In genomic region chr7:109508034-109508433, GRCm38 (mm10) we compare ENCODE assay signal across 14 mouse cellular contexts. TPM values are rescaled to one million over a fixed set of nuclear protein-coding genes. Genes with fewer than 3 reads are reported as not detected.
DNase-seq lines count a peak whose midpoint lies in the region; ATAC-seq and TF ChIP-seq lines count a peak whose summit lies in the region.
"Had no signal": no experiment of that assay in that cellular context is flagged by ENCODE, and none has a peak within 500 bp of the region (broad histone marks: within the 10 kb centered on the region; RNA-seq: fewer than 3 reads in every experiment).

TSS of gene Trim66 (minus strand) at chr7:109508134.

- H3K9ac ChIP-seq in CH12.LX (ENCODE audit: insufficient read depth, low read depth): peak within 1 kb of the TSS; percentile 35; the same call in 1 of the 2 replicates
- 0 out of 2 replicates have a peak within 1 kb of the TSS, but pooled peaks have one; percentile 1 for H3K9ac ChIP-seq in midbrain, embryonic 11.5 days (ENCODE audit: low read length)
- no peak within 1 kb of the TSS for H3K9ac ChIP-seq in intestine, embryonic 15.5 days

- H3K9me3 ChIP-seq in heart, embryonic 10.5 days: no peaks in the 10 kb centered on the region
- no peaks in the 10 kb centered on the region for H3K9me3 ChIP-seq in CH12.LX (replicated peaks; ENCODE audit: low read length)
- H3K9me3 ChIP-seq in hindbrain, embryonic 10.5 days: no peaks in the 10 kb centered on the region
- no peaks in the 10 kb centered on the region for H3K9me3 ChIP-seq in midbrain, embryonic 11.5 days (ENCODE audit: control insufficient read depth, low read length)
- no peaks in the 10 kb centered on the region for H3K9me3 ChIP-seq in intestine, embryonic 15.5 days

- H3K4me3 ChIP-seq in heart, embryonic 10.5 days: peak within 1 kb of the TSS; percentile 18; the same call in 1 of the 2 replicates
- H3K4me3 ChIP-seq in CH12.LX (replicated peaks in 1 of 3; ENCODE audit: low read depth in 2 of 3, low read length in 2 of 3, poor library complexity in 1 of 3): no peak within 1 kb of the TSS
- peak within 1 kb of the TSS; percentile 10; the same call in 1 of the 2 replicates for H3K4me3 ChIP-seq in hindbrain, embryonic 10.5 days
- no peak within 1 kb of the TSS for H3K4me3 ChIP-seq in midbrain, embryonic 11.5 days (ENCODE audit: low read depth, low read length)
- H3K4me3 ChIP-seq in intestine, embryonic 15.5 days (replicated peaks): no peak within 1 kb of the TSS

- ATAC-seq in midbrain, embryonic 11.5 days (ENCODE audit: low FRiP score): no peak
- no peak for ATAC-seq in intestine, embryonic 15.5 days

- H3K27ac ChIP-seq in heart, embryonic 10.5 days: no peak within 1 kb of the TSS
- H3K27ac ChIP-seq in CH12.LX (ENCODE audit: insufficient read depth, low read depth): no peak within 1 kb of the TSS
- H3K27ac ChIP-seq in hindbrain, embryonic 10.5 days: peak within 1 kb of the TSS; percentile 45; the same call in 1 of the 2 replicates
- H3K27ac ChIP-seq in midbrain, embryonic 11.5 days (ENCODE audit: low read depth, low read length): no peak within 1 kb of the TSS
- H3K27ac ChIP-seq in intestine, embryonic 15.5 days: no peak within 1 kb of the TSS

- H3K36me3 ChIP-seq in heart, embryonic 10.5 days: no peaks in the 10 kb centered on the region
- no peaks in the 10 kb centered on the region for H3K36me3 ChIP-seq in CH12.LX (replicated peaks in 1 of 2; ENCODE audit: control insufficient read depth in 1 of 2, insufficient read depth in 1 of 2, low read length in 1 of 2)
- H3K36me3 ChIP-seq in hindbrain, embryonic 10.5 days: no peaks in the 10 kb centered on the region
- no peaks in the 10 kb centered on the region for H3K36me3 ChIP-seq in midbrain, embryonic 11.5 days (ENCODE audit: control insufficient read depth, insufficient read depth, low read length)
- H3K36me3 ChIP-seq in intestine, embryonic 15.5 days: no peaks in the 10 kb centered on the region

- DNase-seq in heart, embryonic 10.5 days (ENCODE audit: low spot score): no peak
- no peak for DNase-seq in heart, postnatal 25 days (ENCODE audit: low spot score)
- DNase-seq in CH12.LX (ENCODE audit: extremely low read depth): no peak
- DNase-seq in hindbrain, embryonic 10.5 days (ENCODE audit: low spot score): no peak
- no peak for DNase-seq in midbrain, embryonic 11.5 days (ENCODE audit: low spot score, missing footprints)
- no peak for DNase-seq in cerebellum, adult 9-10 months
- DNase-seq in gastrocnemius, postnatal 36 days: no peak
- DNase-seq: gastrocnemius, postnatal 14 days; kidney, adult 11 months; kidney, postnatal 36 days; liver; thymus, postnatal 25 days had no signal

- H3K27me3 ChIP-seq in heart, embryonic 10.5 days (ENCODE audit: insufficient read depth, poor library complexity, severe bottlenecking): peaks cover 5% of the 10 kb centered on the region; the same call in 1 of the 2 replicates
- no peaks in the 10 kb centered on the region for H3K27me3 ChIP-seq in CH12.LX (replicated peaks)
- H3K27me3 ChIP-seq in hindbrain, embryonic 10.5 days (ENCODE audit: insufficient read depth, poor library complexity, severe bottlenecking): no peaks in the 10 kb centered on the region
- no peaks in the 10 kb centered on the region for H3K27me3 ChIP-seq in midbrain, embryonic 11.5 days (ENCODE audit: control insufficient read depth, insufficient read depth, low read length)
- H3K27me3 ChIP-seq in intestine, embryonic 15.5 days (replicated peaks): no peaks in the 10 kb centered on the region

- peak within 1 kb of the TSS; percentile 77 for H3K4me2 ChIP-seq in CH12.LX (ENCODE audit: insufficient read depth, low read depth, poor library complexity, severe bottlenecking)
- 0 out of 2 replicates have a peak within 1 kb of the TSS, but pooled peaks have one; percentile 7 for H3K4me2 ChIP-seq in midbrain, embryonic 11.5 days
- no peak within 1 kb of the TSS for H3K4me2 ChIP-seq in intestine, embryonic 15.5 days (replicated peaks)

- no peak for TF ChIP-seq POLR2A in CH12.LX (IDR thresholded peaks at IDR 0.05; ENCODE audit: low read depth, low read length)

- intact Hi-C loops in heart, postnatal 25 days (cut with DNase I): no loop called here
- intact Hi-C loops in gastrocnemius, postnatal 36 days (cut with DNase I): no loop called here

- 82% methylated on average over 4 of the region's 4 CpGs for WGBS in heart, embryonic 10.5 days
- WGBS in hindbrain, embryonic 10.5 days: 82% methylated on average over 4 of the region's 4 CpGs
- WGBS in midbrain, embryonic 11.5 days: 80% methylated on average over 4 of the region's 4 CpGs
- 86% methylated on average over 4 of the region's 4 CpGs for WGBS in intestine, embryonic 15.5 days

- H3K79me2 ChIP-seq in CH12.LX (replicated peaks; ENCODE audit: control insufficient read depth, extremely low read depth, insufficient read depth, poor library complexity, severe bottlenecking): no peaks in the 10 kb centered on the region

- dilution Hi-C loops in CH12.LX (cut with MboI; ENCODE audit: extremely low pct_ligation_motif_present, extremely low pct_unique_long_range_greater_than_20kb, low sequenced_read_pairs): no loop called here

- TF ChIP-seq CTCF in CH12.LX (conservative IDR thresholded peaks at IDR 0.05 in 1 of 2, IDR thresholded peaks at IDR 0.05 in 1 of 2; ENCODE audit: low read depth in 2 of 2, low read length in 2 of 2): no peak

- TF ChIP-seq EP300 in CH12.LX (IDR thresholded peaks at IDR 0.05; ENCODE audit: low read length): no peak

- TF ChIP-seq RAD21 in CH12.LX (IDR thresholded peaks at IDR 0.05; ENCODE audit: low read depth, low read length): no peak

- H3K4me1 ChIP-seq in heart, embryonic 10.5 days: peaks cover 8% of the 10 kb centered on the region
- peaks cover 4 to 31% of the 10 kb centered on the region in 2 experiments; a peak in 3 of 4 replicates for H3K4me1 ChIP-seq in CH12.LX (ENCODE audit: control insufficient read depth in 1 of 2, insufficient read depth in 2 of 2)
- H3K4me1 ChIP-seq in hindbrain, embryonic 10.5 days (replicated peaks): peaks cover 13% of the 10 kb centered on the region
- peaks cover 7% of the 10 kb centered on the region; the same call in 1 of the 2 replicates for H3K4me1 ChIP-seq in midbrain, embryonic 11.5 days (ENCODE audit: control insufficient read depth, insufficient read depth, low read length)
- no peaks in the 10 kb centered on the region for H3K4me1 ChIP-seq in intestine, embryonic 15.5 days (replicated peaks)

- in situ Hi-C loops in CH12.LX (cut with MboI; ENCODE audit: low pct_ligation_motif_present, low pct_unique_long_range_greater_than_20kb, low sequenced_read_pairs): no loop called here

TF ChIP-seq in CH12.LX, 34 proteins besides CTCF, POLR2A, EP300 and RAD21:
- TF ChIP-seq CHD2 (IDR thresholded peaks at IDR 0.05; ENCODE audit: low read length) (no peak), BHLHE40 (IDR thresholded peaks at IDR 0.05; ENCODE audit: low read depth, low read length) (no peak), USF2 (conservative IDR thresholded peaks at IDR 0.05; ENCODE audit: low read depth, low read length) (no peak), MAX (IDR thresholded peaks at IDR 0.05; ENCODE audit: low read length) (no peak), ELF1 (IDR thresholded peaks at IDR 0.05; ENCODE audit: low read depth, low read length) (no peak), JUND (conservative IDR thresholded peaks at IDR 0.05; ENCODE audit: low read depth, low read length) (no peak), ZC3H11A (IDR thresholded peaks at IDR 0.05; ENCODE audit: low read depth, low read length) (no peak)

RNA-seq across cellular contexts. Expression of gene Trim66, which starts in this region (rescaled TPM):
- polyA plus RNA-seq in heart, embryonic 10.5 days (2016; fragmentation: Nextera tagmentation; extraction: Ambion mirVana): 0.08 TPM in 1 of 2 replicates, not detected in the other
- under 1 TPM; 0.05 to 0.06 TPM for total RNA-seq in heart, postnatal 25 days (2021)
- 0.08 TPM in 2 replicates for total RNA-seq in CH12.LX (2012; rRNA removed)
- 0.12 and 0.15 TPM in 2 replicates for total RNA-seq in CH12.LX (2014; rRNA removed)
- 0.49 and 0.67 TPM in 2 replicates for polyA plus RNA-seq in CH12.LX (2012; ENCODE audit: insufficient read length, low read depth)
- 0.07 and 0.08 TPM in 2 replicates for polyA plus RNA-seq in hindbrain, embryonic 10.5 days (2016; fragmentation: Nextera tagmentation; extraction: Ambion mirVana)
- polyA plus RNA-seq in midbrain, embryonic 11.5 days (2014; fragmentation: Nextera tagmentation; extraction: Ambion mirVana): 0.29 and 0.40 TPM in 2 replicates
- under 1 TPM; 0.07 to 0.18 TPM for total RNA-seq in gastrocnemius, postnatal 36 days (2021)
- polyA plus RNA-seq in intestine, embryonic 15.5 days (2015; fragmentation: Nextera tagmentation; extraction: Ambion mirVana): 0.01 TPM in 2 replicates
- total RNA-seq: MEL had no signal

Comparison
In these comparisons a context has a peak if more than half of its experiments do, and no peak if none do; other contexts are left out.
1. H3K4me3 ChIP-seq: peak in heart, embryonic 10.5 days (single experiment) and hindbrain, embryonic 10.5 days (single experiment); none in CH12.LX (0 of 3), midbrain, embryonic 11.5 days (single experiment) and intestine, embryonic 15.5 days (single experiment).